Mouse (Mus musculus): ENCODE measurements around the gene Als2cl. TPM values are rescaled to one million over a fixed set of nuclear protein-coding genes. Genes with fewer than 3 reads are reported as not detected.

The Als2cl gene
- total and polyA plus RNA-seq, 2 experiments: 8.0 to 45.5 TPM

GRCm38 (mm10) chr9:110858523-110858922 lies 21.1 kb upstream of the Als2cl start:
- no peak overlapping the region for H3K27ac ChIP-seq (replicated peaks; ENCODE audit: insufficient read depth, low read depth, low read length)

DNA sequence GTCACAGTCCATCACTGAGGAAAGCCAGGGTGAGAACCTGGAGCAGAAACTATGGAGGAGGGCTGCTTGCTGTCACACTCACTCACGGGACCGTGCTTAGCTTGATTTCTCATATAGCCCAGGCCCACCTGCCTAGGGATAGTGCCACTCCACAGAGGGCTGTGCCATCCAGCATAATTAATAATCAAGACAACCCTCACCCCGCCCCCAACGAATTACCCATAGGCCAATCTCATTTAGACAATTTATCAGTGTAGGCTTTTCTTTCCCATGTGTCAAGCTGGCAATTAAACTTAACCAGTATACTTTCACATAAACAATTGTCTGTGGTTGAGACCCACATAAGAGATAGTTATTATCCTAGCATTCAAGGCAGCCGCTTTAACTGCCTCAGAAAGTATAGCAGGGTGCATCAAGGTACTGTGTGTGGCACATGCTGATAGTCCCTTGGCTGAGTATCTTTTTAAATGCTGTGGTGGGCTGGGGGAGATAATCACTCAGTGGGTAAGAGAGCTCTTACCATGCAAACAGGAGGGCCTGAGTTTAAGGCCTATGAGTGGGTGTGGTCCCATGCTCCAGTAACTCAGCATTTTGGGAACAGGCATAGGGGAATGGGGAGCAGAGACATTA lies 20.6 kb upstream of the Als2cl start:
- 95% methylated on average over 5 of the region's 5 CpGs for WGBS
- Histone ChIP-seq H3K4me3 (ENCODE audit: insufficient read depth, low read depth, low read length) (no peak overlapping the region), H3K9ac (ENCODE audit: low read depth, low read length) (no peak overlapping the region)

More at GRCm38 (mm10) chr9:110858523-110858922, 21.1 kb upstream of the Als2cl start:
- TF ChIP-seq POLR2A (IDR thresholded peaks at IDR 0.05; ENCODE audit: extremely low read depth, insufficient read depth, low read length) (no peak), CTCF (IDR thresholded peaks at IDR 0.05; ENCODE audit: low read depth, low read length) (no peak)
- WGBS: 77% methylated on average over 5 of the region's 5 CpGs
- Histone ChIP-seq H3K4me3 (ENCODE audit: insufficient read depth, low read depth, low read length) (no peak overlapping the region), H3K27me3 (ENCODE audit: control insufficient read depth, insufficient read depth, low read length) (peaks cover 10% of the 10 kb centered on the region; the same call in 1 of the 2 replicates), H3K79me2 (ENCODE audit: control insufficient read depth, insufficient read depth, low read length) (no peaks in the 10 kb centered on the region), H3K4me1 (ENCODE audit: control insufficient read depth, insufficient read depth, low read length) (0 out of 2 replicates have a peak, but pooled peaks cover 3% of the 10 kb centered on the region), H3K9ac (ENCODE audit: low read depth, low read length) (no peak overlapping the region), H3K36me3 (ENCODE audit: control insufficient read depth, insufficient read depth, low read length) (no peaks in the 10 kb centered on the region)
- DNase-seq (ENCODE audit: extremely low read depth, low read depth, low spot score): no peak

DNA sequence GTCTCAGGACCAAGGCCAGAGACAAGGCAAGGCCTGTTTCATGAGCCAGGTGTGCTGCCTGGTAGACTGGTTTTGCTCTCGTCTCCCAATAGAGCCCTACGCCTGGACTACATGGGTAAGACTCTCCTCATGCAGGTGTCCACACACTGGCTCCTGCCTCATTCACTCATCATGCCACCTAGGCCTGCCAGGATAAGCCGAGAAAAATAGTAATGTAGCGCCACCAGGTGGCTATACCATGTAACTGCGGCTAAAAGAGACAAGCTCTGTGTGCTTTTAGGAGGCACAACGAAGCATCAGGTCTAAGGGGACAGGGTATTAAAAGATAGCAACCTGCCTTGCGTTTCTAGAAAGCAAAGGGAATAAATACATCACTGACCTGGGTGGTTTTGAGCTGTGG lies 8.6 kb upstream of the Als2cl start:
- TF ChIP-seq POLR2A (IDR thresholded peaks at IDR 0.05; ENCODE audit: extremely low read depth, insufficient read depth, low read length): no peak
- TF ChIP-seq CTCF (IDR thresholded peaks at IDR 0.05; ENCODE audit: low read depth, low read length): peak; percentile 62
- Histone ChIP-seq H3K9ac (ENCODE audit: low read depth, low read length) (no peak overlapping the region), H3K27me3 (ENCODE audit: control insufficient read depth, insufficient read depth, low read length) (no peaks in the 10 kb centered on the region), H3K4me1 (ENCODE audit: control insufficient read depth, insufficient read depth, low read length) (peaks cover 10% of the 10 kb centered on the region), H3K4me3 (ENCODE audit: insufficient read depth, low read depth, low read length) (no peak overlapping the region), H3K79me2 (ENCODE audit: control insufficient read depth, insufficient read depth, low read length) (no peaks in the 10 kb centered on the region), H3K36me3 (ENCODE audit: control insufficient read depth, insufficient read depth, low read length) (peaks cover 11% of the 10 kb centered on the region), H3K27ac (replicated peaks; ENCODE audit: insufficient read depth, low read depth, low read length) (no peak overlapping the region)
- WGBS: 18% methylated on average over 7 of the region's 7 CpGs
- DNase-seq (ENCODE audit: extremely low read depth, low read depth, low spot score): peak; percentile 51

More for the DNA sequence above, 20.6 kb upstream of the Als2cl start:
- Histone ChIP-seq H3K79me2 (ENCODE audit: control insufficient read depth, insufficient read depth, low read length) (no peaks in the 10 kb centered on the region), H3K27ac (replicated peaks; ENCODE audit: insufficient read depth, low read depth, low read length) (no peak overlapping the region), H3K4me1 (ENCODE audit: control insufficient read depth, insufficient read depth, low read length) (0 out of 2 replicates have a peak, but pooled peaks cover 3% of the 10 kb centered on the region), H3K36me3 (ENCODE audit: control insufficient read depth, insufficient read depth, low read length) (no peaks in the 10 kb centered on the region), H3K27me3 (ENCODE audit: control insufficient read depth, insufficient read depth, low read length) (peaks cover 10% of the 10 kb centered on the region; the same call in 1 of the 2 replicates)
- TF ChIP-seq CTCF (IDR thresholded peaks at IDR 0.05; ENCODE audit: low read depth, low read length): no peak
- no peak for DNase-seq (ENCODE audit: extremely low read depth, low read depth, low spot score)

GRCm38 (mm10) chr9:110873681-110874659 lies 5.7 kb upstream of the Als2cl start:
- H3K9ac ChIP-seq (ENCODE audit: low read depth, low read length): peak overlapping the region; percentile 16
- no peaks in the 10 kb centered on the region for H3K79me2 ChIP-seq (ENCODE audit: control insufficient read depth, insufficient read depth, low read length)
- H3K27me3 ChIP-seq (ENCODE audit: control insufficient read depth, insufficient read depth, low read length): no peaks in the 10 kb centered on the region
- peaks cover 27% of the 10 kb centered on the region for H3K4me1 ChIP-seq (ENCODE audit: control insufficient read depth, insufficient read depth, low read length)
- WGBS: 43% methylated on average over 40 of the region's 40 CpGs
- H3K36me3 ChIP-seq (ENCODE audit: control insufficient read depth, insufficient read depth, low read length): peaks cover 2% of the 10 kb centered on the region
- H3K4me3 ChIP-seq (ENCODE audit: insufficient read depth, low read depth, low read length): peak overlapping the region; percentile 5; the same call in 1 of the 2 replicates
- peak; percentile 54 for DNase-seq (ENCODE audit: extremely low read depth, low read depth, low spot score)
- TF ChIP-seq CTCF (IDR thresholded peaks at IDR 0.05; ENCODE audit: low read depth, low read length): no peak
- TF ChIP-seq POLR2A (IDR thresholded peaks at IDR 0.05; ENCODE audit: extremely low read depth, insufficient read depth, low read length): no peak
- no peak overlapping the region; the same call in 1 of the 2 replicates for H3K27ac ChIP-seq (replicated peaks; ENCODE audit: insufficient read depth, low read depth, low read length)

- Histone ChIP-seq H3K4me3 (ENCODE audit: insufficient read depth, low read depth, low read length) (no peak overlapping the region), H3K27me3 (ENCODE audit: control insufficient read depth, insufficient read depth, low read length) (no peaks in the 10 kb centered on the region), H3K4me1 (ENCODE audit: control insufficient read depth, insufficient read depth, low read length) (peaks cover 29% of the 10 kb centered on the region), H3K27ac (replicated peaks; ENCODE audit: insufficient read depth, low read depth, low read length) (peak overlapping the region; percentile 72), H3K9ac (ENCODE audit: low read depth, low read length) (peak overlapping the region; percentile 19), H3K36me3 (ENCODE audit: control insufficient read depth, insufficient read depth, low read length) (peaks cover 1% of the 10 kb centered on the region), H3K79me2 (ENCODE audit: control insufficient read depth, insufficient read depth, low read length) (no peaks in the 10 kb centered on the region; the same call in 1 of the 2 replicates)
- no peak for TF ChIP-seq CTCF (IDR thresholded peaks at IDR 0.05; ENCODE audit: low read depth, low read length)
- no peak for TF ChIP-seq POLR2A (IDR thresholded peaks at IDR 0.05; ENCODE audit: extremely low read depth, insufficient read depth, low read length)
- WGBS: 24% methylated on average over 3 of the region's 3 CpGs
- DNase-seq (ENCODE audit: extremely low read depth, low read depth, low spot score): no peak
These were observed 4.9 kb upstream of the Als2cl start for GRCm38 (mm10) chr9:110874660-110875191.
